Mouse (Mus musculus): Measurements from ENCODE around the gene Stam. TPM values are rescaled to one million over a fixed set of nuclear protein-coding genes. Genes with fewer than 3 reads are reported as not detected.

Stam gene
- polyA plus RNA-seq, 1 experiment from 2014 or later = 73.7 TPM

- no peak for DNase-seq (ENCODE audit: low spot score)
- 83% methylated on average over 3 of the region's 3 CpGs for WGBS
- Histone ChIP-seq H3K27me3 (ENCODE audit: low read depth, poor library complexity, severe bottlenecking) (no peaks in the 10 kb centered on the region), H3K27ac (no peak overlapping the region), H3K36me3 (peaks cover 74% of the 10 kb centered on the region), H3K9me3 (replicated peaks) (no peaks in the 10 kb centered on the region), H3K4me1 (no peaks in the 10 kb centered on the region), H3K4me3 (no peak overlapping the region)
These were observed 63.0 kb downstream of the Stam start for GRCm38 (mm10) chr2:14136906-14137305.

GRCm38 (mm10) chr2:14139590-14139989 is 65.7 kb downstream of the Stam start:
- H3K4me3 ChIP-seq = no peak overlapping the region
- H3K4me1 ChIP-seq = no peaks in the 10 kb centered on the region
- no peak for DNase-seq (ENCODE audit: low spot score)
- H3K27me3 ChIP-seq (ENCODE audit: low read depth, poor library complexity, severe bottlenecking) = no peaks in the 10 kb centered on the region
- peaks cover 79% of the 10 kb centered on the region for H3K36me3 ChIP-seq
- H3K9me3 ChIP-seq (replicated peaks) = no peaks in the 10 kb centered on the region
- H3K27ac ChIP-seq = no peak overlapping the region
- 87% methylated on average over 6 of the region's 6 CpGs for WGBS

- no peaks in the 10 kb centered on the region for H3K9me3 ChIP-seq (replicated peaks)
- DNase-seq (ENCODE audit: low spot score) = no peak
- WGBS = 75% methylated on average over 2 of the region's 2 CpGs
- H3K27ac ChIP-seq = no peak overlapping the region
- no peak overlapping the region for H3K4me3 ChIP-seq
- H3K4me1 ChIP-seq = no peaks in the 10 kb centered on the region
- peaks cover 83% of the 10 kb centered on the region for H3K36me3 ChIP-seq
- no peaks in the 10 kb centered on the region for H3K27me3 ChIP-seq (ENCODE audit: low read depth, poor library complexity, severe bottlenecking)
These were observed 66.1 kb downstream of the Stam start for GRCm38 (mm10) chr2:14140044-14140443.

- Histone ChIP-seq H3K36me3 (peaks cover 70% of the 10 kb centered on the region), H3K4me1 (no peaks in the 10 kb centered on the region), H3K4me3 (no peak overlapping the region), H3K27me3 (ENCODE audit: low read depth, poor library complexity, severe bottlenecking) (no peaks in the 10 kb centered on the region), H3K27ac (no peak overlapping the region), H3K9me3 (replicated peaks) (no peaks in the 10 kb centered on the region)
- DNase-seq (ENCODE audit: low spot score) = no peak
- WGBS = 74% methylated on average over 3 of the region's 3 CpGs
These were observed 71.4 kb downstream of the Stam start for GRCm38 (mm10) chr2:14145311-14145710.

GRCm38 (mm10) chr2:14146913-14147312 is 73.0 kb downstream of the Stam start:
- Histone ChIP-seq H3K27ac (no peak overlapping the region), H3K9me3 (replicated peaks) (no peaks in the 10 kb centered on the region), H3K27me3 (ENCODE audit: low read depth, poor library complexity, severe bottlenecking) (no peaks in the 10 kb centered on the region), H3K4me3 (no peak overlapping the region), H3K4me1 (no peaks in the 10 kb centered on the region), H3K36me3 (peaks cover 61% of the 10 kb centered on the region)
- DNase-seq (ENCODE audit: low spot score) = no peak
- 95% methylated on average over 2 of the region's 2 CpGs for WGBS

- Histone ChIP-seq H3K4me3 (no peak overlapping the region), H3K4me1 (no peaks in the 10 kb centered on the region), H3K9me3 (replicated peaks) (no peaks in the 10 kb centered on the region), H3K27ac (no peak overlapping the region), H3K36me3 (peaks cover 31% of the 10 kb centered on the region), H3K27me3 (ENCODE audit: low read depth, poor library complexity, severe bottlenecking) (no peaks in the 10 kb centered on the region)
- 81% methylated on average over 2 of the region's 2 CpGs for WGBS
- DNase-seq (ENCODE audit: low spot score) = no peak
These were observed 76.9 kb downstream of the Stam start for GRCm38 (mm10) chr2:14150829-14151228.

- Histone ChIP-seq H3K36me3 (peaks cover 21% of the 10 kb centered on the region), H3K4me1 (no peaks in the 10 kb centered on the region), H3K27me3 (ENCODE audit: low read depth, poor library complexity, severe bottlenecking) (no peaks in the 10 kb centered on the region), H3K4me3 (no peak overlapping the region), H3K9me3 (replicated peaks) (no peaks in the 10 kb centered on the region), H3K27ac (no peak overlapping the region)
- DNase-seq (ENCODE audit: low spot score) = no peak
- WGBS = 93% methylated on average over 6 of the region's 6 CpGs
These were observed 78.0 kb downstream of the Stam start for GRCm38 (mm10) chr2:14151854-14152253.

GRCm38 (mm10) chr2:14159047-14159446 is 85.1 kb downstream of the Stam start:
- H3K27ac ChIP-seq = no peak overlapping the region
- no peak for DNase-seq (ENCODE audit: low spot score)
- H3K36me3 ChIP-seq = no peaks in the 10 kb centered on the region
- no peaks in the 10 kb centered on the region for H3K27me3 ChIP-seq (ENCODE audit: low read depth, poor library complexity, severe bottlenecking)
- H3K9me3 ChIP-seq (replicated peaks) = no peaks in the 10 kb centered on the region
- H3K4me1 ChIP-seq = no peaks in the 10 kb centered on the region
- no peak overlapping the region for H3K4me3 ChIP-seq
- 88% methylated on average over 3 of the region's 3 CpGs for WGBS

GRCm38 (mm10) chr2:14159756-14160155 is 85.9 kb downstream of the Stam start:
- H3K4me3 ChIP-seq = no peak overlapping the region
- H3K36me3 ChIP-seq = no peaks in the 10 kb centered on the region
- no peak for DNase-seq (ENCODE audit: low spot score)
- no peaks in the 10 kb centered on the region for H3K27me3 ChIP-seq (ENCODE audit: low read depth, poor library complexity, severe bottlenecking)
- no peak overlapping the region for H3K27ac ChIP-seq
- no peaks in the 10 kb centered on the region for H3K4me1 ChIP-seq
- no peaks in the 10 kb centered on the region for H3K9me3 ChIP-seq (replicated peaks)
- 87% methylated on average over 2 of the region's 2 CpGs for WGBS

GRCm38 (mm10) chr2:14164459-14165030 is 90.6 kb downstream of the Stam start:
- DNase-seq (ENCODE audit: low spot score) = no peak
- Histone ChIP-seq H3K4me1 (no peaks in the 10 kb centered on the region), H3K36me3 (no peaks in the 10 kb centered on the region), H3K27ac (no peak overlapping the region), H3K9me3 (replicated peaks) (no peaks in the 10 kb centered on the region), H3K27me3 (ENCODE audit: low read depth, poor library complexity, severe bottlenecking) (no peaks in the 10 kb centered on the region), H3K4me3 (no peak overlapping the region)
- 77% methylated on average over 5 of the region's 5 CpGs for WGBS

- Histone ChIP-seq H3K27ac (no peak overlapping the region), H3K9me3 (replicated peaks) (no peaks in the 10 kb centered on the region), H3K4me1 (no peaks in the 10 kb centered on the region), H3K27me3 (ENCODE audit: low read depth, poor library complexity, severe bottlenecking) (no peaks in the 10 kb centered on the region), H3K4me3 (no peak overlapping the region), H3K36me3 (no peaks in the 10 kb centered on the region)
- 84% methylated on average over 2 of the region's 2 CpGs for WGBS
- DNase-seq (ENCODE audit: low spot score) = no peak
These were observed 91.2 kb downstream of the Stam start for GRCm38 (mm10) chr2:14165066-14165465.

GRCm38 (mm10) chr2:14165618-14166344 is 91.9 kb downstream of the Stam start:
- H3K27ac ChIP-seq = no peak overlapping the region
- WGBS = 85% methylated on average over 3 of the region's 3 CpGs
- H3K9me3 ChIP-seq (replicated peaks) = no peaks in the 10 kb centered on the region
- H3K27me3 ChIP-seq (ENCODE audit: low read depth, poor library complexity, severe bottlenecking) = no peaks in the 10 kb centered on the region
- no peak overlapping the region for H3K4me3 ChIP-seq
- H3K36me3 ChIP-seq = no peaks in the 10 kb centered on the region
- H3K4me1 ChIP-seq = no peaks in the 10 kb centered on the region
- DNase-seq (ENCODE audit: low spot score) = no peak

GRCm38 (mm10) chr2:14167721-14168120 is 93.8 kb downstream of the Stam start:
- Histone ChIP-seq H3K36me3 (no peaks in the 10 kb centered on the region), H3K4me3 (no peak overlapping the region), H3K27ac (no peak overlapping the region), H3K4me1 (no peaks in the 10 kb centered on the region), H3K27me3 (ENCODE audit: low read depth, poor library complexity, severe bottlenecking) (no peaks in the 10 kb centered on the region), H3K9me3 (replicated peaks) (no peaks in the 10 kb centered on the region)
- DNase-seq (ENCODE audit: low spot score) = no peak

- DNase-seq (ENCODE audit: low spot score) = no peak
- no peak within 1 kb of the TSS for H3K4me3 ChIP-seq
- H3K4me1 ChIP-seq = no peaks in the 10 kb centered on the region
- no peaks in the 10 kb centered on the region for H3K36me3 ChIP-seq
- no peaks in the 10 kb centered on the region for H3K27me3 ChIP-seq (ENCODE audit: low read depth, poor library complexity, severe bottlenecking)
- WGBS = 76% methylated on average over 3 of the region's 3 CpGs
- no peaks in the 10 kb centered on the region for H3K9me3 ChIP-seq (replicated peaks)
- H3K27ac ChIP-seq = no peak within 1 kb of the TSS
These were observed 100.4 kb downstream of the Stam start, which contains the start of gene Tmem236 for GRCm38 (mm10) chr2:14174334-14174733. Tmem236 (plus strand) TSS chr2:14174523.
